Comparison of ENCODE assay signal across 21 mouse cellular contexts in genomic region chr3:153405643-153406042, GRCm38 (mm10).
DNase-seq lines count a peak whose midpoint lies in the region; ATAC-seq and TF ChIP-seq lines count a peak whose summit lies in the region.
"Had no signal": no experiment of that assay in that cellular context is flagged by ENCODE, and none has a peak within 500 bp of the region (broad histone marks: within the 10 kb centered on the region; RNA-seq: fewer than 3 reads in every experiment).

No protein-coding gene starts in this region.

- no peak overlapping the region for H3K9ac ChIP-seq in forebrain, embryonic 16.5 days (replicated peaks; ENCODE audit: low read depth, low read length)
- H3K9ac ChIP-seq in forebrain, embryonic 11.5 days (ENCODE audit: low read length): no peak overlapping the region
- H3K9ac ChIP-seq in midbrain, embryonic 16.5 days (ENCODE audit: low read depth, low read length): no peak overlapping the region
- H3K9ac ChIP-seq: embryonic facial prominence, embryonic 12.5 days; forebrain, embryonic 13.5 days; heart, embryonic 12.5 days had no signal

- no peaks in the 10 kb centered on the region for H3K27me3 ChIP-seq in forebrain, embryonic 16.5 days (replicated peaks; ENCODE audit: control insufficient read depth, insufficient read depth, low read length)
- no peaks in the 10 kb centered on the region for H3K27me3 ChIP-seq in forebrain, embryonic 11.5 days (ENCODE audit: control insufficient read depth, insufficient read depth, low read length)
- H3K27me3 ChIP-seq in midbrain, embryonic 16.5 days (ENCODE audit: control insufficient read depth, insufficient read depth, low read depth, low read length): no peaks in the 10 kb centered on the region
- H3K27me3 ChIP-seq: embryonic facial prominence, embryonic 12.5 days; forebrain, embryonic 13.5 days; heart, embryonic 12.5 days had no signal

- no peak for TF ChIP-seq CTCF in layer of hippocampus, adult 2 months (conservative IDR thresholded peaks at IDR 0.05)
- TF ChIP-seq CTCF in brain, embryonic 14.5 days (IDR thresholded peaks at IDR 0.05; ENCODE audit: borderline replicate concordance, extremely low read depth, insufficient read depth, insufficient read length): no peak

- no peak for TF ChIP-seq POLR2A in brain, embryonic 14.5 days (IDR thresholded peaks at IDR 0.05; ENCODE audit: borderline replicate concordance, extremely low read depth, insufficient read depth, insufficient read length, poor library complexity, severe bottlenecking)

- H3K9me3 ChIP-seq in forebrain, embryonic 16.5 days (ENCODE audit: control insufficient read depth, low read length): no peaks in the 10 kb centered on the region
- H3K9me3 ChIP-seq in forebrain, embryonic 11.5 days (ENCODE audit: control insufficient read depth, low read length): no peaks in the 10 kb centered on the region
- H3K9me3 ChIP-seq in midbrain, embryonic 16.5 days (replicated peaks; ENCODE audit: control insufficient read depth, low read length, poor library complexity, severe bottlenecking): no peaks in the 10 kb centered on the region
- H3K9me3 ChIP-seq: embryonic facial prominence, embryonic 12.5 days; forebrain, embryonic 13.5 days; G1E; heart, embryonic 12.5 days had no signal

- 51% methylated on average over 10 of the region's 10 CpGs for WGBS in forebrain, embryonic 16.5 days
- 81% methylated on average over 10 of the region's 10 CpGs for WGBS in forebrain, embryonic 11.5 days
- WGBS in midbrain, embryonic 16.5 days: 26% methylated on average over 10 of the region's 10 CpGs

- peak; percentile 47; the same call in 1 of the 2 replicates for ATAC-seq in forebrain, embryonic 16.5 days
- ATAC-seq in forebrain, embryonic 11.5 days (replicated peaks; ENCODE audit: low FRiP score): no peak
- ATAC-seq in midbrain, embryonic 16.5 days: no peak
- ATAC-seq: CD4-positive, CD25-positive, alpha-beta regulatory T cell, adult 4 months; forebrain, embryonic 13.5 days; intestine, postnatal 0 days had no signal

- DNase-seq in forebrain, embryonic 11.5 days (ENCODE audit: low spot score): no peak
- DNase-seq in layer of hippocampus, adult 2 months (ENCODE audit: low spot score in 2 of 2): no peak
- no peak for DNase-seq in layer of hippocampus, adult 8-10 months (ENCODE audit: low spot score in 2 of 2)
- peak; percentile 52 for DNase-seq in brain, embryonic 14.5 days (ENCODE audit: low read depth)
- no peak for DNase-seq in left cerebral cortex, adult 8-10 months (ENCODE audit: low spot score in 2 of 2)
- DNase-seq: adrenal gland, adult 8-10 months; adrenal gland, postnatal 36 days; B cell, adult 2 months; cerebellum, adult 11 months; cerebellum, adult 8-10 months; cerebellum, postnatal 14 days; gastrocnemius, adult 2 months; gastrocnemius, postnatal 25 days had no signal

- H3K27ac ChIP-seq in forebrain, embryonic 16.5 days (ENCODE audit: low read length): no peak overlapping the region
- H3K27ac ChIP-seq in forebrain, embryonic 11.5 days (ENCODE audit: low read depth, low read length): no peak overlapping the region
- peak overlapping the region; percentile 61 for H3K27ac ChIP-seq in layer of hippocampus, adult 2 months
- H3K27ac ChIP-seq in midbrain, embryonic 16.5 days (ENCODE audit: low read length): peak overlapping the region; percentile 35
- H3K27ac ChIP-seq: embryonic facial prominence, embryonic 12.5 days; forebrain, embryonic 13.5 days had no signal

- no peaks in the 10 kb centered on the region for H3K36me3 ChIP-seq in forebrain, embryonic 16.5 days (ENCODE audit: control insufficient read depth, insufficient read depth)
- H3K36me3 ChIP-seq in forebrain, embryonic 11.5 days (ENCODE audit: control insufficient read depth, insufficient read depth, low read length): no peaks in the 10 kb centered on the region
- H3K36me3 ChIP-seq in midbrain, embryonic 16.5 days (ENCODE audit: control insufficient read depth, insufficient read depth, low read length): no peaks in the 10 kb centered on the region
- H3K36me3 ChIP-seq: embryonic facial prominence, embryonic 12.5 days; heart, embryonic 12.5 days had no signal

- H3K4me3 ChIP-seq in forebrain, embryonic 16.5 days (replicated peaks; ENCODE audit: low read length): no peak overlapping the region
- H3K4me3 ChIP-seq in forebrain, embryonic 11.5 days (ENCODE audit: low read depth, low read length): no peak overlapping the region
- no peak overlapping the region for H3K4me3 ChIP-seq in layer of hippocampus, adult 2 months
- no peak overlapping the region for H3K4me3 ChIP-seq in midbrain, embryonic 16.5 days (ENCODE audit: low read depth, low read length)
- H3K4me3 ChIP-seq: embryonic facial prominence, embryonic 12.5 days; forebrain, embryonic 13.5 days; gastrocnemius, adult 2 months; heart, embryonic 12.5 days had no signal

- no peak overlapping the region for H3K4me2 ChIP-seq in forebrain, embryonic 16.5 days (ENCODE audit: low read length)
- H3K4me2 ChIP-seq in forebrain, embryonic 11.5 days (ENCODE audit: low read depth, low read length, severe bottlenecking): no peak overlapping the region
- no peak overlapping the region for H3K4me2 ChIP-seq in midbrain, embryonic 16.5 days (ENCODE audit: low read length)
- H3K4me2 ChIP-seq: embryonic facial prominence, embryonic 12.5 days; forebrain, embryonic 13.5 days; heart, embryonic 12.5 days had no signal

- no peaks in the 10 kb centered on the region; the same call in 1 of the 2 replicates for H3K4me1 ChIP-seq in forebrain, embryonic 16.5 days (replicated peaks; ENCODE audit: control insufficient read depth, insufficient read depth, low read length)
- 0 out of 2 replicates have a peak, but pooled peaks cover 2% of the 10 kb centered on the region for H3K4me1 ChIP-seq in forebrain, embryonic 11.5 days (replicated peaks; ENCODE audit: control insufficient read depth, insufficient read depth, low read length)
- H3K4me1 ChIP-seq in midbrain, embryonic 16.5 days (ENCODE audit: control insufficient read depth, insufficient read depth, low read length): peaks cover 12% of the 10 kb centered on the region
- H3K4me1 ChIP-seq: embryonic facial prominence, embryonic 12.5 days; heart, embryonic 12.5 days had no signal

Comparison
In these comparisons a context has a peak if more than half of its experiments do, and no peak if none do; other contexts are left out.
1. H3K27ac ChIP-seq: peak in layer of hippocampus, adult 2 months (single experiment) and midbrain, embryonic 16.5 days (single experiment); none in forebrain, embryonic 16.5 days (single experiment) and forebrain, embryonic 11.5 days (single experiment).